Mouse (Mus musculus) liver, adult (tissue): ENCODE results near the gene Ackr1.

Experiments
- GATA4 ChIP-seq: IDR thresholded peaks from 2 replicates; pipeline ENCODE4 v1.6.1; 2014; ENCODE audit warnings: mild to moderate bottlenecking, low read length; ENCODE audit not compliant: insufficient replicate concordance

Ackr1 gene

GRCm38 (mm10) chr1:173328446-173328845 is 5.1 kb downstream of the Ackr1 start:
- TF ChIP-seq GATA4, result no peak

GRCm38 (mm10) chr1:173326552-173326951 is 7.0 kb downstream of the Ackr1 start:
- no peak for TF ChIP-seq GATA4

DNA sequence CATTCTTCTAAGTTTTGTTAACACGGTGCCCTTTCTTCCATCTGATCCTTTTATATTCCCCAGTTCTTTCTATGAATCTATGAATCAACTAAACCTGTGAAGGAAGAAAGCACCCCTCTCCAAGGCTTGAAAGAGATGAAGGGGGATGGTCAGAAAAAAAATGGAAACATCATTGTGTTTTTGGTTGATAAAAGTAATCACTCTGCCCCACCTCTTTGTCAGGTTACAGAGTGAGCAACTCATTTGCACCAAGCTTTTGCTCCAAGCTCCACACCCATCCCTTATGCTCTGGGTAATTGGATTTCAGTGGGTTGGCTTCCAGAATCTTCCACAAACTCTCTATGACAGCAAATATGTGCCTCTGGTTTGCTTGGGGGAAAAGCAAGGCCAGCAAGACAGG is 8.2 kb downstream of the Ackr1 start:
- TF ChIP-seq GATA4, result no peak

DNA sequence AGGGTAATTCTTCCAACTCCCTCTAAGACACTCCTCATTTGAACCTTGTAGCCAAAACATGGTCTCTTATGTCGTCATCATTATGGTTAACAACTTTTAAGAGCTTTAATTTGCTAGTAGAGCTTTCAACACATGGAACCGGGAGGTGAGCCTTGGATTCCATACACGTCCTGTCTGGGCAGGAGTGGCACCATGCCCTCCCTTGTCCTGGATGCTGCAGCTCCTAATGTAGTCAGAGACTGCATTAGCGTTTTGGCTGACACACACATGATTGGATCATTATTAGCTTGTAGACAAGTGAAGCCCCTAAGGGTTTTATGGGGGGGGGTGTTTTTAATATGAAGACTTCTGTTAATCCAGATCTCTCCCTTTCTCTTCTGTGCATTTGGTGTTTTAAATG is 8.6 kb downstream of the Ackr1 start:
- TF ChIP-seq GATA4, result no peak

GRCm38 (mm10) chr1:173323839-173324585 is 9.5 kb downstream of the Ackr1 start:
- no peak for TF ChIP-seq GATA4

DNA sequence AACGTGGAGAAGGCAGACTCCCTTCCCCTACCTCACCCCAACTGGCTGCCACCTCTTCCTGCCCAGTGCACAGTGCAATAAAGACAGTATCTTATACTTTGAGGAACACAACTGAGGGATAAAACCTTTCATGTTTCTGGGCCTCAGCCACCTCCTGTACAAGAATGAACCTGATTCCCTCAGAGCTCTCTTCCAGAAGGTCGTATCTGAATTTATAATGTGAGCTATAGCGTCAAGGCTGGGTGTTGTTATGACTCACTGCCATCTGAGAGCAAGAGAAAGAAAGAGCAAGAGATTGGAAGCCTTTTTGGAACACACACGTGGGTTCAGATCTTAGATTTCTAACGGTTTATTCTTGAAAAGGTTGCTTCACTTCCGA is 11.3 kb downstream of the Ackr1 start:
- no peak for TF ChIP-seq GATA4

GRCm38 (mm10) chr1:173321593-173322248 is 11.8 kb downstream of the Ackr1 start:
- no peak for TF ChIP-seq GATA4

- TF ChIP-seq GATA4, result no peak
These were observed 15.5 kb downstream of the Ackr1 start for GRCm38 (mm10) chr1:173317925-173318477.

GRCm38 (mm10) chr1:173315725-173316124 is 17.8 kb downstream of the Ackr1 start:
- no peak for TF ChIP-seq GATA4
